Mouse (Mus musculus) right cerebral cortex, postnatal 14 days (tissue): ENCODE data around the gene Cstad.
A peak's percentile ranks its signal among the peaks of the same experiment; 100 is the strongest.

ENCODE experiments used
- DNase-seq: peaks from one replicate; pipeline ENCODE4 v3.0.0; 2022

Gene Cstad

DNA sequence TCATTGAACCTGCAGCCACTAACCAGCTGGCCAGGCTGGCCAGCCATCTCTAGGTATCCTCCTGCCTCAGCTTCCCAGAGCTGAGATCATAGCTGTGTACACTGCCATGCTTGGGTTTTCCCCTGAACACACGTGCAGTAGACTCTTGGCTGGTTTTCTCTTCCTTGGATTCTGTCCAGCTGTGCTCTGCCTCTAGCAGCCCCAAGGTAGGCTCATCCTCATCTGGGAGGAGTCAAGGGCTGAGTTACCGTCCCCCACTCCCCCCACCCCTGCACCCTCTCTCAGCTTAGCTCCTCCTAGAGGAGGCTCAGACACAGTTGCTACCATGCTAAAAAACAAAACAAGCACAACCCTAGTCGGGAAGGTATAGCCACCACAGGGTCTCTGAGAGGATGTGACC is 4.8 kb downstream of the Cstad start:
- DNase-seq: no peak

GRCm38 (mm10) chr2:30600291-30600690 is 5.5 kb downstream of the Cstad start:
- DNase-seq: no peak

GRCm38 (mm10) chr2:30600965-30601841 is 6.4 kb downstream of the Cstad start:
- DNase-seq: no peak

DNA sequence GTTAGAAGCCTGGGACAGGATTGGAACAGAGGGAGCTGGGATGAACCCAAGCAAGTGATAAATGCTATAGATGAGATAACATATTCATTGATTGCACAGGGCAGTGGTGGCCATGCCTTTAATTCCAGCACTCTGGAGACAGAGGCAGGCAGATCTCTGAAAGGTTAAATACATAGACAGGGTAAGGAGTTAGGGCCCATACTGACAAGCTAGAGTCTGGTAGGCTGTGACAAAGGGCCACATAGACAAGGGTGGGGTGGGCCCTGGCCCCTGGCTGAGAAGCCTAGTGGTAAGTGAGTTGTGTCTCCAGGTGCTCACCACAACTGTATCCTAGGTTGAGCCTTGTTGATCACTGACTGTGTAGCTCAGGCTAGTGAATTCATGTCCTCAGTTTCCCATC is 7.6 kb downstream of the Cstad start:
- DNase-seq: no peak

DNA sequence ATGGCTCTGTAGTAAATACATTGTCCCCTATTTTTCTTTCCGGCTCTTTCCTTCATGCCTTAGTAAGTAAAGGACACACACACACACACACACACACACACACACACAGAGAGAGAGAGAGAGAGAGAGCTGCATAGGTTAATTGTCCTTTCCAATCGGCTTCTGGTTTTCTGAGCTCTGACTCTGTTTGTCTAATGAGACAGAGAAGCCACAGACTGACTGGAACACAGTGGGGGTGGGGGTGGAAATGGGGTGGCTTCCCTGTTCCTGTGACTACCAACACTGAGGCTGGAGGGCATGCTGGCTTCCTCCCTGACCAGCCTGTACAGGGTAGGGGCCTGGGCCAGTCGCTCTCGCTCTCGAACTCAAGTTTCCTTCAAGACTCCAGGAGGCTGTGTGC is 8.9 kb downstream of the Cstad start:
- DNase-seq: no peak

GRCm38 (mm10) chr2:30604880-30605761 is 10.3 kb downstream of the Cstad start:
- peak; percentile 46 for DNase-seq

DNA sequence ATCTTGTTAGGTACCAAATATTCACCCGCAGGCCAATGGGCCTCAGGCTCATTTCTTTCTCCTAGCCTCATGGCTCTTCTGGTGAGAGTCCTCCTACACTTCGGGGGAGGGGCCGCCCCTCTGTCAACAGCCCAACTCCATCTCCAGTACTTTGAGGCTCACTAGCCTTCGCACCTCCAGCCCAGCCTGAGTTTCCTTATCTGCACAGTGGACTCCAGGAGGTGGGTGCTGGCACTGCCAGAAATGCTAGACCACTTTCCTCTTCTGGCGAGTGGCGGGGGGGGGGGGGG is 10.9 kb downstream of the Cstad start:
- no peak for DNase-seq

- no peak for DNase-seq
Measured at GRCm38 (mm10) chr2:30606621-30607052, 11.8 kb downstream of the Cstad start.

DNA sequence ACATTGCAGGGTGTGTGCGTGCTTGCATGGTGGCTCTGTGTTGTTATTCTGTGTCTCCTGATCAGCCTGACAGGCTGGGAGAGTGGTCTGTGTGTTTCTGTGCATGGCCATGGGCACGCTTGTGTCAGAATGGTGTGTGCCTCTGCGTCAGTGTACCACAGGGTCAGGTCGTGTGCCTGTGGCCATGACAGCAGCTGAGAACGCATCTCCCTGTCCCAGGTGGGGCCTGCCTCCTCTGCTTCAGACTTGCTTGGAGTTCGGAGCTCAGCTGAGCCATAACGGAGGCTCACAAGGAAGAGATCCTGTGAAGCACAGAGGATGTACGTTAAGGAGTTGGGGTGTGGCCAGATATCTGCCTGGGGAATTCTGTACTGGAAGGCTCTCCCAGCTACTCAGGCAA is 13.1 kb downstream of the Cstad start:
- no peak for DNase-seq

- no peak for DNase-seq
Measured at GRCm38 (mm10) chr2:30608690-30609201, 13.9 kb downstream of the Cstad start.

GRCm38 (mm10) chr2:30613574-30613973 is 18.7 kb downstream of the Cstad start:
- peak; percentile 66 for DNase-seq

DNA sequence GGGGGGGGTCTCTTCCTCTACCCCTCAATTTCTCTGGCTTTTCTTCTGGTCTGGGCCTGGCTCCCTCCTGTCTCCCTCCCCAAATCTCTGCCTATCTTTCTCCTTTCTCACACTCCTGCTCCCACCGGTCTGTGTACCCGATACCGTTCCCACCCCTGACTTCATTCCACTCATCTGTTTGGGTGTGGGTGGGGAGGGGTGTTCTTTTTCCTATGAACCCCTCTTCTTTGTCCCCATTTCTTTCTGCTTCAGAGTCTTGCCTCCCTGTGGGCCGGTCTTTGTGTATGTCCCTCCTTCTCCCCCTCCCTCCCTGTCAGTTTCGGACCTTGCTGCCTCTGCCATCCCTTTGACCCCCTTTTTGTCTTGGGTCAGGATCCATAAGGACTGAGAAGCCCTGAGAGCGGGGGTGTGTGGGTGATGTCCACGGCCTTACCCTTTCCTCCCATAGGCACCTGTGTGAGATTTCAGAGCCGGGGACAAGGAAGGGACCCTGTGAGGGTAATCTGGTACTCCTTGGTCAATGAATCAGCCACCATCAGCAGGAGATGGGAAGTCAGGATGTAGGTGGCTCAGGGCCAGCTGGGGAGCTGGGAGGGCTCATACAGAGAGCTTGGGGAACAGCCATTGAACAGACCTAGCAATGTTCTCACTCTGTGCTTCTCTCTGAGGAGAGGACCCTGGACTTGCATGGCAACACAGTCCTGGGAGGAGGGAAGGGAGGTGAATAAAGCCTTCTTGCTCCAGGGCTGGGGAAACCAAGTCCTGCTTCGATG is 19.5 kb downstream of the Cstad start:
- DNase-seq: no peak

GRCm38 (mm10) chr2:30615869-30616268 is 21.0 kb downstream of the Cstad start:
- no peak for DNase-seq

GRCm38 (mm10) chr2:30616464-30616863 is 21.6 kb downstream of the Cstad start:
- DNase-seq: no peak

- no peak for DNase-seq
Measured at GRCm38 (mm10) chr2:30618487-30619248, 23.8 kb downstream of the Cstad start.

GRCm38 (mm10) chr2:30623873-30624272 is 29.0 kb downstream of the Cstad start:
- no peak for DNase-seq

DNA sequence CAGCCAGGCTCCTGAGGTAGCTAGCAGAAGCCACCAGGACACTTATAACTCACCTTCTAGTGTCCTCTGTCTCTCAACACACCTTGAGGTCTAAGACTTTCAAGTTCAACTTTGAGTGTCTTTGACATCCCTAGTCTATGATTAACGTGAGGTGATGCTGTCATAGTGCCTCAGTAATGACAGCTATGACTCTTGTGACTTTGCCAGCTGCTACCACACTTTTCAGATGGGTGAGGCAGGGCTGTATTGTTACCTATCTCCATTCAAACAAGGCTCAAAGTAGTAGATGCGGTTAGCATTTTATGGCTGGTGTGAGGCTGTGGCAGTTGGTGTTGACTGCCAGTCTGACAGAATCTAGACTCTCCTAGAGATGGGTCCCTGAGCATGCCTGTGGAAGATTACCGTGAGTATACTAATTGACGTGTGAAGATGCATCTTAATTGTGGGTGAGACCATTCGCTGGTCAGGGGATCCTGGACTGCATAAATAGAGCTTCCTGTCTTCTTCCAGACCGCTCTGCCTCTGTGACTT is 30.5 kb downstream of the Cstad start:
- DNase-seq: no peak

DNA sequence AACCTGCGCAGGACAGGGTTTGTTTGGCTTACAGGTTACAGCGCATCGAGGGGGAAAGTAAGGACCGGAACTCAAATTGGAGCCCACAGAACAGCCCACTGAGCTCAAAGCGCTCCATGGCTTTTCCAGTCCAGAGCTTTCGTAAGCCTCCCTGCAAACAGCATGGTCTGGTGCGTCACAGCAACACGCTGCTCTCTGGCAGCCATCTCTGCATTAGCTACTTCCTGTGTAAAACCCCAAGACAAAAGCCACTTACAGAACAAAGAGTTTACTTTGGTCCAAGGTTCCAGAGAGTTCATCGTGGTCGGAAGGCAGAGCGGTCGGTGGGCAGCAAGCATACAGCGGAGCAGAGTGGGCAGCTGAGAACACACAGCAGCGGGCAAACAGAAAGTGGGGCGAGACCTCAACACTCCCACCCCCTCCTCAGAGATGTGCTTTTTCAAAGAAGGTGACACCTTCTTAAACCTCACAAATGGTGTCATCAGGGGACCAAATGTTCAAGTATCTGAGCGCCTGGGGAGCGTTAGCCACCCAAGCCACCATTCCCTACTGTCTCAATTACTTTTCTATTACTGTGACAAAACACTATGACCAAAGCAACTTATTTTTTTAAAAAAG is 31.3 kb downstream of the Cstad start:
- no peak for DNase-seq

- DNase-seq: no peak
Measured at GRCm38 (mm10) chr2:30627338-30627737, 32.5 kb downstream of the Cstad start.

DNA sequence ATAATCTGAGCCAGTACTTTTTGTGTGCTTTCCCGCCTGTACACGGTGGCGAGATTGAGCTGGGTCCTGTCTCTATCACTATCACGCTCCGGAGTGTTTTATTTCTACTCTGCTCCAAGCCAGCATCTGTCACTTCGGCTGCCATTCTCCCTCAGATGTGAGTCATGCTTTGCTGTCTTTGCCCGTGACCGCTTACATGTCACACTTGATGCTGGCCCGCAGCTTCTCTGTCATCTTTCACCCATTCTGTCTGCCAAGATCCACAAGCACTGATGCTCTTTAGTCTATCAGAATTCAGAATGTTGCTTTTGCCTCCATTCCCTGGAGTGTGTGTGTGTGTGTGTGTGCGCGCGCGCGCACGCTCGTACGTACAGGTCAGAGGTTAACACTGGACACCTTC is 33.5 kb downstream of the Cstad start:
- no peak for DNase-seq

DNA sequence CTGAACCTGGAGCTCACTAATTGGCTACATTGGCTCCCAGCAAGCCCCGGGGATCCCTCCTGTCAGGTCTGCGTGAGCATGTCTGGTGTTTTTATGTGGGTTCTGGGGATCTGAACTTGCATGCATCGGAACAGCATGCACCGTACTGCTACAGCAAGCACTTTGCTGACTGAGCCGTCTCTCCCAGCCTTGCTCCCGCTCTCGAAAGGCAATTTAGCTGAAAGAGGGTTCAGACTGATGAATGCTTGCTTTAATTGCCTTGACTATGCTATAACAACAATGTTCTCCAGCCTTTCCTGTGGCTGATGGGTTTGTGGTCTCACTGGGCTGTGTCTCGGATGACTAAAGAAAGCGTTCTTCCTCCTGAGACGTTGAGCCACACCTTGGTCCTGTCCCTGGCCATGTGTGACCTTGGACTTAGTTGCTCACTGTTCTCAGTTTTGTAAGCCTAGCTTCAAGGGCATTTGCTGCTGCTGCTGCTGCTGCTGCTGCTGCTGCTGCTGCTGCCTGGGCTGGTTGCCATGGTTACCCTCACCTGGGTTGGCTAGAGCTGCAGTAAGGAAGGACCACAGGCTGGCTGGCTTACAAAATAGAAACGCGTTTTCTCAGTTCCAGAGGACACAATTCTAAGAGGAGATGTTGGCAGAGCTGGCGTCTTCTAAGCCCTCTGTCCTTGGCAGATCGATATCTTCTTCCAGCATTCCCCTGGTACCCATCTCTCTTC is 34.4 kb downstream of the Cstad start:
- no peak for DNase-seq
